Mouse (Mus musculus) MEL (cell line): ENCODE measurements around the gene Olfr370. TPM values are rescaled to one million over a fixed set of nuclear protein-coding genes. Genes with fewer than 3 reads are reported as not detected.

Experiments used
- DNase-seq: peaks from one replicate; pipeline ENCODE4 v3.0.0; 2011; ENCODE audit warnings: low read depth, low spot score
- H3K27ac ChIP-seq: 2 replicates; pipeline ENCODE4 v1.5.1; 2012; ENCODE audit warnings: low read depth, mild to moderate bottlenecking, control low read depth, low read length, moderate library complexity; ENCODE audit not compliant: control insufficient read depth
- H3K27me3 ChIP-seq, 2 experiments: fragments of 150-350 bp in 1 of 2; sonication (generic) in 1 of 2; 2 replicates each; pipeline ENCODE4 v1.6.1; 2012; ENCODE audit warnings: low read length in 2 of 2, mild to moderate bottlenecking in 2 of 2, improper control_type of control experiment in 1 of 2, moderate library complexity in 1 of 2; ENCODE audit not compliant: insufficient read depth in 2 of 2, control insufficient read depth in 1 of 2
- H3K36me3 ChIP-seq, 2 experiments: 2 replicates each; pipeline ENCODE4 v1.6.1; 2012 to 2014; ENCODE audit warnings: low read length in 2 of 2, improper control_type of control experiment in 1 of 2, inconsistent platforms in 1 of 2, mild to moderate bottlenecking in 1 of 2; ENCODE audit not compliant: insufficient read depth in 2 of 2, control insufficient read depth in 1 of 2
- H3K4me1 ChIP-seq, 2 experiments: fragments of 150-350 bp in 1 of 2; sonication (generic) in 1 of 2; 2 replicates each; pipeline ENCODE4 v1.6.1; 2012; ENCODE audit warnings: low read length in 2 of 2, improper control_type of control experiment in 1 of 2, mild to moderate bottlenecking in 1 of 2; ENCODE audit not compliant: insufficient read depth in 2 of 2, control insufficient read depth in 1 of 2
- H3K4me3 ChIP-seq, 2 experiments: fragments of 150-350 bp in 1 of 2; sonication (generic) in 1 of 2; 2 replicates each; pipeline ENCODE4 v1.5.1; 2012; ENCODE audit warnings: low read depth in 2 of 2, low read length in 2 of 2, mild to moderate bottlenecking in 2 of 2, moderate library complexity in 2 of 2, control low read depth in 1 of 2, improper control_type of control experiment in 1 of 2; ENCODE audit not compliant: control insufficient read depth in 1 of 2, insufficient read depth in 1 of 2
- H3K79me2 ChIP-seq: 2 replicates; pipeline ENCODE4 v1.6.1; 2012; ENCODE audit warnings: mild to moderate bottlenecking, low read length, moderate library complexity; ENCODE audit not compliant: control insufficient read depth, poor library complexity, insufficient read depth
- H3K9ac ChIP-seq: 2 replicates; pipeline ENCODE4 v1.6.1; 2012; ENCODE audit warnings: low read depth, mild to moderate bottlenecking, control low read depth, low read length, moderate library complexity; ENCODE audit not compliant: control insufficient read depth, poor library complexity, severe bottlenecking
- H3K9me3 ChIP-seq: fragments of 150-350 bp; sonication (generic); replicated peaks from 2 replicates; pipeline ENCODE4 v1.6.1; 2012; ENCODE audit warnings: mild to moderate bottlenecking, low read length, improper control_type of control experiment, moderate library complexity; ENCODE audit not compliant: insufficient read depth
- BHLHE40 ChIP-seq: IDR thresholded peaks from 2 replicates; pipeline ENCODE4 v1.6.1; 2012; ENCODE audit warnings: low read depth, mild to moderate bottlenecking, inconsistent platforms, low read length, improper control_type of control experiment, borderline replicate concordance
- CHD1 ChIP-seq: IDR thresholded peaks from 2 replicates; pipeline ENCODE4 v1.6.1; 2012; ENCODE audit warnings: low read depth, mild to moderate bottlenecking, inconsistent platforms, low read length, improper control_type of control experiment
- CHD2 ChIP-seq: IDR thresholded peaks from 2 replicates; pipeline ENCODE4 v1.6.1; 2011; ENCODE audit warnings: low read length, improper control_type of control experiment
- CTCF ChIP-seq, 3 experiments: IDR thresholded peaks in 2 of 3; conservative IDR thresholded peaks in 1 of 3; 2 replicates each; pipeline ENCODE4 v1.5.1; 2011 to 2012; ENCODE audit warnings: low read length in 3 of 3, low read depth in 2 of 3, mild to moderate bottlenecking in 2 of 3, improper control_type of control experiment in 1 of 3, inconsistent platforms in 1 of 3, mixed read lengths in 1 of 3, moderate library complexity in 1 of 3; ENCODE audit not compliant: control insufficient read depth in 1 of 3, insufficient read depth in 1 of 3, poor library complexity in 1 of 3, severe bottlenecking in 1 of 3
- ELF1 ChIP-seq: IDR thresholded peaks from 2 replicates; pipeline ENCODE4 v1.6.1; 2014; ENCODE audit warnings: low read depth, mild to moderate bottlenecking, inconsistent platforms, low read length, improper control_type of control experiment, moderate library complexity
- EP300 ChIP-seq, 2 experiments: IDR thresholded peaks; 2 replicates each; pipeline ENCODE4 v1.6.1; 2011; ENCODE audit warnings: improper control_type of control experiment in 2 of 2, low read length in 2 of 2, low read depth in 1 of 2, mild to moderate bottlenecking in 1 of 2
- ETS1 ChIP-seq: IDR thresholded peaks from 2 replicates; pipeline ENCODE4 v1.6.1; 2012; ENCODE audit warnings: low read depth, mild to moderate bottlenecking, inconsistent platforms, low read length, improper control_type of control experiment, moderate library complexity
- GATA1 ChIP-seq: IDR thresholded peaks from 2 replicates; pipeline ENCODE4 v1.6.1; 2011; ENCODE audit warnings: low read depth, low read length, improper control_type of control experiment
- HCFC1 ChIP-seq: IDR thresholded peaks from 2 replicates; pipeline ENCODE4 v1.6.1; 2012; ENCODE audit warnings: low read depth, mild to moderate bottlenecking, inconsistent platforms, low read length, improper control_type of control experiment, moderate library complexity
- JUND ChIP-seq: IDR thresholded peaks from 2 replicates; pipeline ENCODE4 v1.6.1; 2011; ENCODE audit warnings: low read depth, mild to moderate bottlenecking, improper control_type of control experiment, low read length
- MAFK ChIP-seq: IDR thresholded peaks from 2 replicates; pipeline ENCODE4 v1.6.1; 2011; ENCODE audit warnings: low read depth, mild to moderate bottlenecking, low read length, improper control_type of control experiment, borderline replicate concordance
- MAX ChIP-seq: IDR thresholded peaks from 2 replicates; pipeline ENCODE4 v1.6.1; 2011; ENCODE audit warnings: low read length, improper control_type of control experiment
- MAZ ChIP-seq: IDR thresholded peaks from 2 replicates; pipeline ENCODE4 v1.6.1; 2012; ENCODE audit warnings: low read depth, mild to moderate bottlenecking, inconsistent platforms, low read length, improper control_type of control experiment
- MEF2A ChIP-seq: IDR thresholded peaks from 2 replicates; pipeline ENCODE4 v1.6.1; 2014; ENCODE audit warnings: low read depth, mild to moderate bottlenecking, inconsistent platforms, low read length, improper control_type of control experiment; ENCODE audit not compliant: poor library complexity, insufficient replicate concordance, severe bottlenecking; ENCODE audit errors: extremely low read depth
- MYB ChIP-seq: IDR thresholded peaks from 2 replicates; pipeline ENCODE4 v1.6.1; 2011; ENCODE audit warnings: mild to moderate bottlenecking, low read depth, low read length, improper control_type of control experiment
- NELFE ChIP-seq: IDR thresholded peaks from 2 replicates; pipeline ENCODE4 v1.6.1; 2011; ENCODE audit warnings: low read depth, low read length, improper control_type of control experiment
- NRF1 ChIP-seq: IDR thresholded peaks from 2 replicates; pipeline ENCODE4 v1.6.1; 2014; ENCODE audit warnings: low read depth, mild to moderate bottlenecking, inconsistent platforms, low read length, improper control_type of control experiment, moderate library complexity; ENCODE audit not compliant: poor library complexity, insufficient read depth, severe bottlenecking
- POLR2A ChIP-seq, 2 experiments: IDR thresholded peaks; 2 replicates each; pipeline ENCODE4 v1.6.1; 2011 to 2012; ENCODE audit warnings: low read length in 2 of 2, mild to moderate bottlenecking in 2 of 2, control low read depth in 1 of 2, improper control_type of control experiment in 1 of 2, low read depth in 1 of 2, moderate library complexity in 1 of 2; ENCODE audit not compliant: control insufficient read depth in 1 of 2, insufficient read depth in 1 of 2, poor library complexity in 1 of 2
- SMC3 ChIP-seq: IDR thresholded peaks from 2 replicates; pipeline ENCODE4 v1.6.1; 2011; ENCODE audit warnings: low read depth, low read length, improper control_type of control experiment
- UBTF ChIP-seq: IDR thresholded peaks from 2 replicates; pipeline ENCODE4 v1.6.1; 2012; ENCODE audit warnings: low read depth, mild to moderate bottlenecking, inconsistent platforms, low read length, improper control_type of control experiment, moderate library complexity, borderline replicate concordance; ENCODE audit not compliant: insufficient read depth
- USF1 ChIP-seq: IDR thresholded peaks from 2 replicates; pipeline ENCODE4 v1.6.1; 2014; ENCODE audit warnings: low read depth, mild to moderate bottlenecking, inconsistent platforms, low read length, improper control_type of control experiment, moderate library complexity
- USF2 ChIP-seq, 2 experiments: IDR thresholded peaks; 2 replicates each; pipeline ENCODE4 v1.6.1; 2011 to 2012; ENCODE audit warnings: improper control_type of control experiment in 2 of 2, low read length in 2 of 2, borderline replicate concordance in 1 of 2, inconsistent platforms in 1 of 2, low read depth in 1 of 2, mild to moderate bottlenecking in 1 of 2; ENCODE audit not compliant: insufficient read depth in 1 of 2
- ZC3H11A ChIP-seq: IDR thresholded peaks from 2 replicates; pipeline ENCODE4 v1.6.1; 2012; ENCODE audit warnings: low read depth, mild to moderate bottlenecking, inconsistent platforms, low read length, improper control_type of control experiment
- ZKSCAN1 ChIP-seq: IDR thresholded peaks from 2 replicates; pipeline ENCODE4 v1.6.1; 2012; ENCODE audit warnings: low read depth, mild to moderate bottlenecking, inconsistent platforms, low read length, improper control_type of control experiment, moderate library complexity
- ZMIZ1 ChIP-seq: IDR thresholded peaks from 2 replicates; pipeline ENCODE4 v1.6.1; 2012; ENCODE audit warnings: low read depth, mild to moderate bottlenecking, inconsistent platforms, low read length, improper control_type of control experiment, moderate library complexity
- ZNF384 ChIP-seq: IDR thresholded peaks from 2 replicates; pipeline ENCODE4 v1.6.1; 2012; ENCODE audit warnings: low read depth, mild to moderate bottlenecking, inconsistent platforms, low read length, improper control_type of control experiment
- polyA plus RNA-seq, 2 experiments: library from polyadenylated mRNA; stranded (reverse) in 1 of 2; unstranded in 1 of 2; fragments of >175 nt in 1 of 2; fragments of >200 nt in 1 of 2; gene quantifications; 2 replicates each; pipeline versions ENCODE4 v1.2.1 to v1.2.4; 2012; ENCODE audit warnings: low replicate concordance in 2 of 2, low read depth in 1 of 2; ENCODE audit not compliant: insufficient read length in 2 of 2, insufficient read depth in 1 of 2, missing spikeins in 1 of 2
- total RNA-seq: library from RNA; depleted of rRNA; stranded (reverse); fragments of 300-350 nt; gene quantifications from 2 replicates; pipeline ENCODE4 v1.2.3, GENCODE M21; 2012

Olfr370 gene
- total and polyA plus RNA-seq, 3 experiments: 0.26 TPM; not detected in 2

GRCm38 (mm10) chr8:83565731-83566375 lies 30.3 kb downstream of the Olfr370 start:
- Histone ChIP-seq H3K9me3 (no peaks in the 10 kb centered on the region), H3K27me3 (no peaks in the 10 kb centered on the region; a peak in 2 of 4 replicates), H3K79me2 (peaks cover 13% of the 10 kb centered on the region), H3K9ac (no peak overlapping the region), H3K36me3 (no peaks in the 10 kb centered on the region; a peak in 1 of 4 replicates), H3K27ac (no peak overlapping the region), H3K4me1 (peaks cover 0 to 4% of the 10 kb centered on the region in 2 experiments; a peak in 1 of 4 replicates), H3K4me3 (no peak overlapping the region; a peak in 1 of 4 replicates)
- TF ChIP-seq JUND (no peak), ZC3H11A (no peak), BHLHE40 (no peak), CTCF (IDR thresholded peaks at IDR 0.05 in 2 of 3, conservative IDR thresholded peaks at IDR 0.05 in 1 of 3; ENCODE audit: control insufficient read depth in 1 of 3, insufficient read depth in 1 of 3, low read depth in 2 of 3, low read length in 3 of 3, poor library complexity in 1 of 3, severe bottlenecking in 1 of 3) (no peak), UBTF (no peak), ZMIZ1 (no peak)
- no peak for DNase-seq

- Histone ChIP-seq H3K9ac (peak within 1 kb of the TSS; percentile 93), H3K4me1 (peaks cover 0 to 4% of the 10 kb centered on the region in 2 experiments; a peak in 1 of 4 replicates), H3K27me3 (no peaks in the 10 kb centered on the region), H3K9me3 (no peaks in the 10 kb centered on the region), H3K79me2 (peaks cover 13% of the 10 kb centered on the region), H3K36me3 (no peaks in the 10 kb centered on the region; a peak in 1 of 4 replicates), H3K27ac (peak within 1 kb of the TSS; percentile 67), H3K4me3 (peak within 1 kb of the TSS; percentile 81 to 85)
- peak; percentile 93 for DNase-seq
- TF ChIP-seq NRF1 (peak; percentile 88), MAZ (no peak), ELF1 (peak; percentile 86), CHD2 (peak; percentile 33; the same call in 1 of the 2 replicates), GATA1 (no peak), HCFC1 (peak; percentile 90), USF2 (IDR thresholded peaks at IDR 0.05; ENCODE audit: borderline replicate concordance in 1 of 2, insufficient read depth in 1 of 2, low read depth in 1 of 2, low read length in 2 of 2) (no peak), MAX (no peak), MEF2A (no peak), ZNF384 (no peak), ZC3H11A (no peak), EP300 (IDR thresholded peaks at IDR 0.05; ENCODE audit: low read depth in 1 of 2, low read length in 2 of 2) (0 out of 4 replicates have a peak, but pooled peaks of 1 of the 2 experiments have one; percentile 8), ZKSCAN1 (no peak), ETS1 (0 out of 2 replicates have a peak, but pooled peaks have one; percentile 18), MYB (0 out of 2 replicates have a peak, but pooled peaks have one; percentile 19), POLR2A (IDR thresholded peaks at IDR 0.05; ENCODE audit: control insufficient read depth in 1 of 2, insufficient read depth in 1 of 2, low read depth in 1 of 2, low read length in 2 of 2, poor library complexity in 1 of 2) (peak; percentile 52 to 67; a peak in 2 of 4 replicates), BHLHE40 (no peak), JUND (no peak), SMC3 (no peak), MAFK (no peak), USF1 (no peak), NELFE (peak; percentile 45; the same call in 1 of the 2 replicates), CHD1 (no peak)
Observed at GRCm38 (mm10) chr8:83566469-83567395, 31.2 kb downstream of the Olfr370 start, which contains the start of gene Ndufb7. Gene Ndufb7 (plus strand): TSS chr8:83566671.
